Mouse (Mus musculus): ENCODE results near the gene Tas2r107. TPM values are rescaled to one million over a fixed set of nuclear protein-coding genes. Genes with fewer than 3 reads are reported as not detected.
"Not testable (repeated sequence)": the region's sequence is repeated elsewhere in the genome, so short reads cannot be mapped to it uniquely, and the experiment has no call there.

Gene Tas2r107
- polyA plus RNA-seq (2016; fragmentation: Nextera tagmentation; extraction: Ambion mirVana), result not detected in 2 replicates

DNA sequence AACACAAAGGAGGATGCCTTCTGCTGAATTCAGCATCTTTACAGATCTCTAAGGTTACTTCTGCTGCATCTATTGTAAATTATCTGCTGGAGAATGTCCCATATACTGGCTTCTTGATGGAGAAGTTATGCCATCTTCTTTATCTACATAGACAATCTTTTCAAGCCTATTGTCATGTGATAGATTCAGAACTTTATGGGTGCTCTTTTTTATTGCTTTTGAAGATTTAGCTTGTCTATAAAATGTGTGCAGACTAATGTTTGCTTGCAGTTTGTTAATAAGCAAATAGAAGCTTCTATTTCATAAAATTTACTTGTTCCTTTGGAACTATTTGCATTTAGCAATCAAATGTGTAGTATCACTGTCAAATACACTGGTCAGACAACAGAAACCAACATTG lies at the start of gene Tas2r107:
TSS of gene Tas2r107 (minus strand) at position 101 of the 400 bp plus-strand sequence.
- H3K9me3 ChIP-seq (replicated peaks), result no peaks in the 10 kb centered on the region
- no peaks in the 10 kb centered on the region for H3K36me3 ChIP-seq

DNA sequence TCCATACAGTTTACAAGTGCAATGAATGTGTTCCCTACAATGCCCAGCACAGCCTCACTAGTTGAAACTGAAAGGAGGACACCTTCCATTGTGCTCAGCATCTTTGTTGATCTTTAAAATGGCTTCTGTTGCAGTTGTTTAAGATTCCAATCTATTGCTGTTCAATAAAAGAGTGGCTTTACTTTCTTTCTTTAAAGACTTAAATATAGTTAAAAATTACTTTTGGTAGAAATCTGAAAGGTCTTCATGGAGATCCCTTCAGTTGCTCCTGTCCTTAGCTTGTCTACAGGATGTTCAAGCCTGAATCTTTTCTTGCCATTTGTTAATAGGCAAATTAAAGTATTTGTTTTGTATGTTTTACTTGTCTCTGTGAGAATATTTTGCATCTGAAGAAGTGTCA lies 30.0 kb upstream of the Tas2r107 start, which contains the start of gene Tas2r114:
TSS of gene Tas2r114 (minus strand) at position 101 of the 400 bp plus-strand sequence.
- Histone ChIP-seq H3K9me3 (replicated peaks) (no peaks in the 10 kb centered on the region), H3K4me3 (no peak within 1 kb of the TSS), H3K27ac (no peak within 1 kb of the TSS), H3K4me2 (no peak within 1 kb of the TSS), H3K27me3 (replicated peaks) (no peaks in the 10 kb centered on the region), H3K9ac (no peak within 1 kb of the TSS), H3K4me1 (no peaks in the 10 kb centered on the region), H3K36me3 (no peaks in the 10 kb centered on the region)
- no peak for ATAC-seq

More for the DNA sequence above, at the start of gene Tas2r107:
- no peaks in the 10 kb centered on the region for H3K27me3 ChIP-seq (replicated peaks)
- no peak within 1 kb of the TSS for H3K4me2 ChIP-seq
- H3K27ac ChIP-seq, result no peak within 1 kb of the TSS
- no peak within 1 kb of the TSS for H3K9ac ChIP-seq
- no peaks in the 10 kb centered on the region for H3K4me1 ChIP-seq
- ATAC-seq, result no peak
- H3K4me3 ChIP-seq, result no peak within 1 kb of the TSS

DNA sequence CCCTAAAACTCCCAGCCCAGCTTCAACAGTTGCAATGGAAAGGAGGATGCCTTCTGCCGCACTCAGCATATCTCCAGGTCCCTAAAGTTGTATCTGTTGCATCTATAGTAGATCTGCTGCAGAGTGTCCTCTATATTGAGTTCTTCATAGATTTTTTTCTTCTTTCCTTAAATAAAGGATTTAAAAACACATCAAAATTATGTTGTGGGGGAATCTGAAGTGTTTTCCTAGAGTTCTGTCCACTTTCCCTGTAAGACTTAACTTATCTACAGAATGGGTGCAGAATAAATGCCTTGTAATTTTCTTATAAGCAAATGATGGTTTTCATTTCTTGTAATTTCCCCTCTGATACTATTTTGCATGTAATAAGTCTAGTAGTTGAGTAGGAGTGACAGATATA lies 27.4 kb upstream of the Tas2r107 start, which contains the start of gene Tas2r105:
TSS of gene Tas2r105 (minus strand) at position 101 of the 400 bp plus-strand sequence.
- H3K4me2 ChIP-seq, result no peak within 1 kb of the TSS
- H3K9me3 ChIP-seq (replicated peaks), result no peaks in the 10 kb centered on the region
- no peak within 1 kb of the TSS for H3K4me3 ChIP-seq
- H3K4me1 ChIP-seq, result no peaks in the 10 kb centered on the region
- H3K27me3 ChIP-seq (replicated peaks), result no peaks in the 10 kb centered on the region
- ATAC-seq, result no peak
- H3K36me3 ChIP-seq, result no peaks in the 10 kb centered on the region
- no peak within 1 kb of the TSS for H3K9ac ChIP-seq
- 50% methylated on average over 1 of the region's 1 CpGs for WGBS (ENCODE audit: insufficient replicate concordance)
- no peak within 1 kb of the TSS for H3K27ac ChIP-seq

DNA sequence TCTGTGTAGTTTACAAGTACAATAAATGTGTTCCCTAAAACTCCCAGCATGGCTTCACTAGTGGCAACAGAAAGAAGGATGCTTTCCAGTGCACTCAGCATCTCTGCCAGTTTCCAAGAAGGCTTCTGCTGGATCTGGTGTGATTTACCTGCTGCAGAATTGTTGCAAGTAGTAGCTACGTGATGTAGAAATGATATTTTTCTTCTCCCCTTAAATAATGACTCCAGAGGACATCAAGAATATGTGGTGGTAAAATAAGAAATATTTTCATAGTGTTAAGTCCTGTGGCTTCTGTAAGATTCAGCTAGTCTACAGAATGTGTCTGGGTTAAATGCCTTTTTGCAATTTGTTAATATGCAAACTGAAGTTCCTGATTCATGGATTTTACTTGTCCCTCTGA lies 25.7 kb upstream of the Tas2r107 start, which contains the start of gene Tas2r104:
TSS of gene Tas2r104 (minus strand) at position 101 of the 400 bp plus-strand sequence.
- no peak for ATAC-seq
- Histone ChIP-seq H3K36me3 (no peaks in the 10 kb centered on the region), H3K9ac (no peak within 1 kb of the TSS), H3K4me3 (no peak within 1 kb of the TSS), H3K4me2 (no peak within 1 kb of the TSS), H3K4me1 (no peaks in the 10 kb centered on the region), H3K9me3 (replicated peaks) (no peaks in the 10 kb centered on the region), H3K27ac (no peak within 1 kb of the TSS), H3K27me3 (replicated peaks) (no peaks in the 10 kb centered on the region)
- 54% methylated on average over 1 of the region's 1 CpGs for WGBS (ENCODE audit: insufficient replicate concordance)

DNA sequence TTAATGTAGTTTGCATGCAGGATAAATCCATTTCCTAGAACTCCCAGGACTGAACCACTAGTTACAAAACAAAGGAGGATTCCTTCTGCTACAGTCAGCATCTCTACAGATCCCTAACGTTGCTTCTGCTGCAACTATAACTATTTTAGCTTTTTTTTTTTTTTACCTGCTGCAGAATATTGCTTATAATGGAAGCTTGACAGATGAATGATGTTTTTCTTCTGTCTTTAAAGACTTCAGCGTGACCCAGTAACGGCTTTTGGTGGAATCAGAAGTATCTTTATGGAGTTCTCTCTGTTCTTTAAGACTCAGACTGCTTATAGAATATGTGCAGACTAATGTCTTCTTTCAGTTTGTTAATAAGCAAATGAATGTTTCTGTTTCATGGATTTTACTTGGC lies 18.8 kb upstream of the Tas2r107 start, which contains the start of gene Tas2r106:
TSS of gene Tas2r106 (minus strand) at position 101 of the 400 bp plus-strand sequence.
- Histone ChIP-seq H3K9me3 (replicated peaks) (no peaks in the 10 kb centered on the region; the same call in 1 of the 2 replicates), H3K27ac (no peak within 1 kb of the TSS), H3K9ac (no peak within 1 kb of the TSS), H3K4me1 (no peaks in the 10 kb centered on the region), H3K4me3 (no peak within 1 kb of the TSS), H3K4me2 (no peak within 1 kb of the TSS), H3K27me3 (replicated peaks) (no peaks in the 10 kb centered on the region), H3K36me3 (no peaks in the 10 kb centered on the region)
- ATAC-seq, result no peak
- WGBS (ENCODE audit: insufficient replicate concordance), result 43% methylated on average over 3 of the region's 3 CpGs

DNA sequence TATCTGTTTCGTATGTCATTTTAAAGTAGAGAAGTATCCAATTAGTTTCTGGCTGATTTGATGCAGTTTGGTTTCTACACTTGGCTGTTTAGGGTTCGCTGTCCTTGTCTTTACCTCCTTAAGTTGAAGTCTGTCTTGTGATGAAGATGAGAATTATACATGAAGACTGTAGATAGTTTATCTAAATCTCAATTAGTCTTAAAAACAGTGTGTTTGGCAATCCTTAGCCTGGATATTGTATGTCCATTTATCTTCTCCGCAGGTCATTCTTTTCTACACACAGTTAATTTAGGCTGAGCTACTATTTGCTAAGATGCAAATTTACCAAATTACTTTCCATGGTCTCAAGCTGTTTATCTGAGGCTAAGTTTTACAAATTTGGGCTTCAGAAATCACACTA lies 29.1 kb downstream of the Tas2r107 start, which contains the start of gene Tas2r130:
TSS of gene Tas2r130 (minus strand) at position 101 of the 400 bp plus-strand sequence.
- WGBS (ENCODE audit: insufficient replicate concordance), result 55% methylated on average over 3 of the region's 3 CpGs

DNA sequence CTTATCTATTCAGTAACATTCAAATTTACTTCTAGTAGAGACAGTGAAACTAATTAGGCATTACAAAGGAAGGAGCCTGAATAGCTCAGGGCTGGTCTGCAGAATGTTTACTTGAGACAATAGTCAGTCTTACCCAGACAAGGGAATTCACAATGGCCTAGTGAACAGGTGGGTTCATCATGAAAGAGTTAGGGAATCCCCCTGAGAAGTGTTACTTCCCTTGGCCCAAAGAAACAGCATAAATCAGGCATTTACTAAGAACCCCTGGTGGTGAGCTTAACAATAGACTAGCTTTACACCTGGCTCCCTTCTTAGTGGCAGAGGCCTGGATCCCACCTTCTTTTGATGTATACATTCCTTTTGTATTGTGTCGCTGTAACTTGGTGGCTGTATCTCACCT lies 50.0 kb downstream of the Tas2r107 start:
- H3K4me1 ChIP-seq; H3K9me3 ChIP-seq (replicated peaks); H3K4me3 ChIP-seq; H3K9ac ChIP-seq; H3K36me3 ChIP-seq; ATAC-seq; H3K27ac ChIP-seq; H3K4me2 ChIP-seq; H3K27me3 ChIP-seq (replicated peaks): not testable (repeated sequence)
- 80% methylated on average over 1 of the region's 1 CpGs for WGBS (ENCODE audit: insufficient replicate concordance)

More for the DNA sequence above, 29.1 kb downstream of the Tas2r107 start, which contains the start of gene Tas2r130:
- no peak for ATAC-seq
- H3K4me1 ChIP-seq, result no peaks in the 10 kb centered on the region
- H3K9ac ChIP-seq, result no peak within 1 kb of the TSS
- H3K27me3 ChIP-seq (replicated peaks), result no peaks in the 10 kb centered on the region
- H3K9me3 ChIP-seq (replicated peaks), result no peaks in the 10 kb centered on the region
- H3K27ac ChIP-seq, result no peak within 1 kb of the TSS
- no peak within 1 kb of the TSS for H3K4me2 ChIP-seq
- H3K4me3 ChIP-seq, result no peak within 1 kb of the TSS
- H3K36me3 ChIP-seq, result no peaks in the 10 kb centered on the region

Other genes starting within 250 kb of the Tas2r107 start
- gene 5430401F13Rik, start 173.7 kb downstream of the Tas2r107 start, polyA plus RNA-seq (2016; fragmentation: Nextera tagmentation; extraction: Ambion mirVana), result not detected in 2 replicates
- gene Gm6619, start 173.7 kb downstream of the Tas2r107 start, polyA plus RNA-seq (2016; fragmentation: Nextera tagmentation; extraction: Ambion mirVana), result not detected in 2 replicates
- gene Tas2r130, start 29.2 kb downstream of the Tas2r107 start, polyA plus RNA-seq (2016; fragmentation: Nextera tagmentation; extraction: Ambion mirVana), result not detected in 2 replicates
- gene Tas2r106, start 18.7 kb upstream of the Tas2r107 start, polyA plus RNA-seq (2016; fragmentation: Nextera tagmentation; extraction: Ambion mirVana), result not detected in 2 replicates
- not detected in 2 replicates for gene Tas2r104, start 25.6 kb upstream of the Tas2r107 start, polyA plus RNA-seq (2016; fragmentation: Nextera tagmentation; extraction: Ambion mirVana)
- gene Tas2r105, start 27.3 kb upstream of the Tas2r107 start, polyA plus RNA-seq (2016; fragmentation: Nextera tagmentation; extraction: Ambion mirVana), result not detected in 2 replicates
- gene Tas2r114, start 29.9 kb upstream of the Tas2r107 start, polyA plus RNA-seq (2016; fragmentation: Nextera tagmentation; extraction: Ambion mirVana), result not detected in 2 replicates